Mouse (Mus musculus): ENCODE measurements around the gene Ttn.

DNA sequence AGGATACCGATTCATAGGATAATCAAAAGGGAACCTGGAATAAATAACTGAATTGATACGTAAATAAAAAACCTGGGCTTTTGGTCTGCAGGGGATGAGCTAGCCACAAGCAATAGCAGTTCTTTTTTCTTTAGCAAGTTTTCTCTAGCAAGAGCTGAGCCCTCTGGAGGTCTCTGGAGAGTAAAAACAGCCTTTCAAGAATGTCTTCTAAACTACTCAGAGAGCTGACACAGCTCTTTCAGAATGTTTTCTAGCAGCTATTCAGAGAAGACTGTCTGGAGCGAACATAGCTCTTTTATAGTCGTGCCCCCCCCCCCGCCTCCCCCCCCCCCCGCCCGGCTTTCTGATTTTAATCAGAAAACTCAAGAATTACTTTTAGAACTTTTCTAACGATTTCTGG is 322.9 kb downstream of the Ttn start:
- TF ChIP-seq CTCF (IDR thresholded peaks at IDR 0.05; ENCODE audit: low read depth, low read length) (no peak), GATA1 (IDR thresholded peaks at IDR 0.05; ENCODE audit: borderline replicate concordance, low read length) (no peak), POLR2AphosphoS5 (IDR thresholded peaks at IDR 0.05; ENCODE audit: insufficient replicate concordance, low read depth, low read length) (no peak)
